Mouse (Mus musculus) kidney, adult 2 months (tissue): Measurements from ENCODE around the gene Prps2.

Experiments
- CTCF ChIP-seq: fragments of 200-500 bp; conservative IDR thresholded peaks from 2 replicates; pipeline ENCODE4 v1.5.1; 2011; ENCODE audit warnings: low read depth, mild to moderate bottlenecking, control low read depth, low read length, moderate library complexity, mixed read lengths; ENCODE audit not compliant: insufficient read depth, insufficient read length
- POLR2A ChIP-seq: fragments of 200-500 bp; IDR thresholded peaks from one replicate; pipeline ENCODE4 v1.6.1; 2011; ENCODE audit warnings: low read depth, low read length, control low read depth

DNA sequence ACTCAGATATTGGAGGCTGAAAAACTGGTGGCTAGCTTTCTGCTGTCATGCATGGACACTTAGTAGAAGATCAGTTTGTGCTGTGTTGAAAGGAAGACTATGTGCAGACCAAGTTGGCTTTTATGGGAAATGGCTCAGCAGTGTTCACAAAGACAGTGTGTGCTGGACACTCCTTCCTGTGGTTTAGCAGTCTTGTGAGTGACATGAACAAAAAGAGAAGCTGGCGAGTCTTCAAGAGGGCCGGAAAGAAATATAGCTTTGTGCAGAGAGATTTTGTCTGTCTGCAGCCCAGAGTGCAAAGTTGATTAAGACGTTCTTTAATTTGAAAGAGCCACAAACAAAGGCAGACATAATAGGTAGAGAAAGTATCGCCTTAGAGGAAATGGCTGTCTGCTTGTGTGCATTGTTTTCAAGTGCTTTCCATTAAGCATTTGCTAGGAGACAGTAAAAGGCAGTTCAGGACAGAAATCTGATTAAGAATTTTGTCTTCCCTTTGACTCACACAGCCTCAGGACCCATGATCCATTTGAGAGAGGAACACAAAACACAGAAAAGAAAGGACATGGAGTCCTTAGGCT lies 63.6 kb downstream of the Prps2 start:
- TF ChIP-seq CTCF (no peak), POLR2A (no peak)
